Mouse (Mus musculus): Measurements from ENCODE around the gene Prkn. TPM values are rescaled to one million over a fixed set of nuclear protein-coding genes. Genes with fewer than 3 reads are reported as not detected.

Gene Prkn
- polyA plus RNA-seq, 1 experiment from 2014 or later: 2.8 TPM

DNA sequence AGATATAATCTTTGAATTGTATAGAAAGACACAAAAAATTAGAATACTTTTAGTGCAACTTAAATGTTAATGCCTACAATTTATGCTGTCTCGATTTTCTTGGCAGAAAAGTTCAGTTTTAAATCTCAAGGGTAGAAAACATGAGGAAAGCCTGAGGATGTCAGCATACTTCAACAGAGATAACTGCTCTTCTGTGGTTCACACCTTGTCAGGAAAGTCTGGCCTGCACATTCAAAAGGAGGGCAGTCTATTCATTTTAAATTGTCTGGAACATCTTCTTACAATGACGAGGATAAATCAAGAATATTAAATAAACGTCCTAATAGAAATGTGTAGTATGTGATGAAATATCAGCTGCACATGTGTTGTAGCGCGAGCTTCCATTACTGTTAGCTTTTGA, 38.8 kb downstream of the Prkn start:
- Histone ChIP-seq H3K27me3 (ENCODE audit: insufficient read depth, low read length) (no peaks in the 10 kb centered on the region), H3K36me3 (ENCODE audit: insufficient read depth, low read length) (no peaks in the 10 kb centered on the region), H3K9ac (replicated peaks; ENCODE audit: low read length) (no peak overlapping the region), H3K4me1 (ENCODE audit: insufficient read depth, low read length) (no peaks in the 10 kb centered on the region), H3K4me3 (ENCODE audit: low read length) (no peak overlapping the region), H3K4me2 (replicated peaks; ENCODE audit: low read depth, low read length) (no peak overlapping the region), H3K27ac (ENCODE audit: low read length) (no peak overlapping the region), H3K9me3 (ENCODE audit: low read length) (no peaks in the 10 kb centered on the region)
- 77% methylated on average over 5 of the region's 5 CpGs for WGBS
- ATAC-seq (ENCODE audit: low FRiP score, low TSS enrichment): no peak

- ATAC-seq (ENCODE audit: low FRiP score, low TSS enrichment): no peak
- Histone ChIP-seq H3K9ac (replicated peaks; ENCODE audit: low read length) (no peak overlapping the region), H3K4me3 (ENCODE audit: low read length) (no peak overlapping the region), H3K9me3 (ENCODE audit: low read length) (no peaks in the 10 kb centered on the region), H3K36me3 (ENCODE audit: insufficient read depth, low read length) (no peaks in the 10 kb centered on the region), H3K4me1 (ENCODE audit: insufficient read depth, low read length) (no peaks in the 10 kb centered on the region), H3K27me3 (ENCODE audit: insufficient read depth, low read length) (no peaks in the 10 kb centered on the region), H3K27ac (ENCODE audit: low read length) (no peak overlapping the region), H3K4me2 (replicated peaks; ENCODE audit: low read depth, low read length) (no peak overlapping the region)
- WGBS: 86% methylated on average over 1 of the region's 1 CpGs
Observed at GRCm38 (mm10) chr17:10882260-10882659, 42.1 kb downstream of the Prkn start.

GRCm38 (mm10) chr17:10887924-10888323, 47.7 kb downstream of the Prkn start:
- Histone ChIP-seq H3K9ac (replicated peaks; ENCODE audit: low read length) (no peak overlapping the region), H3K4me1 (ENCODE audit: insufficient read depth, low read length) (no peaks in the 10 kb centered on the region), H3K27ac (ENCODE audit: low read length) (no peak overlapping the region), H3K4me2 (replicated peaks; ENCODE audit: low read depth, low read length) (no peak overlapping the region), H3K27me3 (ENCODE audit: insufficient read depth, low read length) (no peaks in the 10 kb centered on the region), H3K36me3 (ENCODE audit: insufficient read depth, low read length) (no peaks in the 10 kb centered on the region), H3K9me3 (ENCODE audit: low read length) (no peaks in the 10 kb centered on the region), H3K4me3 (ENCODE audit: low read length) (no peak overlapping the region)
- 33% methylated on average over 4 of the region's 4 CpGs for WGBS
- no peak for ATAC-seq (ENCODE audit: low FRiP score, low TSS enrichment)

GRCm38 (mm10) chr17:10901686-10902228, 61.6 kb downstream of the Prkn start:
- no peaks in the 10 kb centered on the region for H3K4me1 ChIP-seq (ENCODE audit: insufficient read depth, low read length)
- H3K27ac ChIP-seq (ENCODE audit: low read length): no peak overlapping the region
- H3K36me3 ChIP-seq (ENCODE audit: insufficient read depth, low read length): no peaks in the 10 kb centered on the region
- H3K4me3 ChIP-seq (ENCODE audit: low read length): no peak overlapping the region
- no peaks in the 10 kb centered on the region for H3K27me3 ChIP-seq (ENCODE audit: insufficient read depth, low read length)
- H3K9me3 ChIP-seq (ENCODE audit: low read length): no peaks in the 10 kb centered on the region
- H3K4me2 ChIP-seq (replicated peaks; ENCODE audit: low read depth, low read length): no peak overlapping the region
- 80% methylated on average over 3 of the region's 3 CpGs for whole genome bisulfite sequencing
- ATAC-seq (ENCODE audit: low FRiP score, low TSS enrichment): no peak
- no peak overlapping the region for H3K9ac ChIP-seq (replicated peaks; ENCODE audit: low read length)

DNA sequence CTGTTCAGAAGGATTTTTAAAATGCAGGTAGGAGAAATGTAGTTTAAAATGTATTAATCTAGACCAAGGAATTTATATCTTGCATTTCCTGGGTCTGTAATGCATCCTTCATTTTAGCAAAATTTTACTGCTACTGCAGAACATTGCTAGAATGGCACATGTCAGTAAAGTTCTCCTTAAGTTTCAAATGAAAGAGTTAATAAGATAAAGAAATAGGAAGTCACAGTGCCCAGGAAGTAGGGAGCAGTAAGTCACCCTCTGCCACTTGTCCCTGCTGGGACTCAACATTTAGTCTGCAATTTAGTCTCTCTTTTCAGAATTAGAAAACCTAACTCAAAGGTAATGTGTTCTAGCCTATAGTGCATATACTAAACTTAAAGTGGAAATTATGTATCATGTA, 96.5 kb downstream of the Prkn start:
- no peak for ATAC-seq (ENCODE audit: low FRiP score, low TSS enrichment)
- Histone ChIP-seq H3K27ac (ENCODE audit: low read length) (no peak overlapping the region), H3K27me3 (ENCODE audit: insufficient read depth, low read length) (no peaks in the 10 kb centered on the region), H3K4me3 (ENCODE audit: low read length) (no peak overlapping the region), H3K4me1 (ENCODE audit: insufficient read depth, low read length) (no peaks in the 10 kb centered on the region), H3K9me3 (ENCODE audit: low read length) (no peaks in the 10 kb centered on the region), H3K9ac (replicated peaks; ENCODE audit: low read length) (no peak overlapping the region), H3K4me2 (replicated peaks; ENCODE audit: low read depth, low read length) (no peak overlapping the region), H3K36me3 (ENCODE audit: insufficient read depth, low read length) (no peaks in the 10 kb centered on the region)

- no peak for ATAC-seq (ENCODE audit: low FRiP score, low TSS enrichment)
- H3K27me3 ChIP-seq (ENCODE audit: insufficient read depth, low read length): no peaks in the 10 kb centered on the region
- H3K4me1 ChIP-seq (ENCODE audit: insufficient read depth, low read length): no peaks in the 10 kb centered on the region
- no peak overlapping the region for H3K27ac ChIP-seq (ENCODE audit: low read length)
- no peak overlapping the region for H3K9ac ChIP-seq (replicated peaks; ENCODE audit: low read length)
- H3K9me3 ChIP-seq (ENCODE audit: low read length): no peaks in the 10 kb centered on the region
- no peaks in the 10 kb centered on the region for H3K36me3 ChIP-seq (ENCODE audit: insufficient read depth, low read length)
- H3K4me3 ChIP-seq (ENCODE audit: low read length): no peak overlapping the region
- 45% methylated on average over 8 of the region's 8 CpGs for WGBS
- no peak overlapping the region for H3K4me2 ChIP-seq (replicated peaks; ENCODE audit: low read depth, low read length)
Observed at GRCm38 (mm10) chr17:10937844-10938243, 97.7 kb downstream of the Prkn start.

GRCm38 (mm10) chr17:10938755-10939154, 98.6 kb downstream of the Prkn start:
- ATAC-seq (ENCODE audit: low FRiP score, low TSS enrichment): no peak
- H3K9ac ChIP-seq (replicated peaks; ENCODE audit: low read length): no peak overlapping the region
- no peak overlapping the region for H3K4me3 ChIP-seq (ENCODE audit: low read length)
- H3K36me3 ChIP-seq (ENCODE audit: insufficient read depth, low read length): no peaks in the 10 kb centered on the region
- H3K4me2 ChIP-seq (replicated peaks; ENCODE audit: low read depth, low read length): no peak overlapping the region
- no peaks in the 10 kb centered on the region for H3K27me3 ChIP-seq (ENCODE audit: insufficient read depth, low read length)
- 62% methylated on average over 1 of the region's 1 CpGs for WGBS
- H3K9me3 ChIP-seq (ENCODE audit: low read length): no peaks in the 10 kb centered on the region
- H3K4me1 ChIP-seq (ENCODE audit: insufficient read depth, low read length): no peaks in the 10 kb centered on the region
- H3K27ac ChIP-seq (ENCODE audit: low read length): no peak overlapping the region

DNA sequence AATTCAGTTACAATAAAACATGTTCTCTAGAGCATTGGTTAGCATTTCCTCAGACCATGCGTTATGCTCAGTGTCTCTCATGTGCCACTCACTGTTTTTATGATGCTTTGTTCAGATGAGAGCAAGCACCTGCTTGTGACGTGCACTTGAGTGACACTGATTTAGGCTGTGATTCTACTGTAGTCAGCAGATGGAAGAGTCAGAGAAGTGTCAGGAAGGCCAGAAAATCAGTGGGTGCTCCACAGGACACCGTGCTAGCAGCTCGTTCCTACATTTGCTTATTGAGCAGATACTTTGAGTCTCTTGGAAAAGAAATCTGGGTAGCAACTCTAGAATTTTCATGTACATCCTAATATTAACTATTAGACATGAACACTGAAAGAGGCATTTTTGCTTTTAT, 106.4 kb downstream of the Prkn start:
- no peak overlapping the region for H3K9ac ChIP-seq (replicated peaks; ENCODE audit: low read length)
- H3K4me2 ChIP-seq (replicated peaks; ENCODE audit: low read depth, low read length): no peak overlapping the region
- no peaks in the 10 kb centered on the region for H3K9me3 ChIP-seq (ENCODE audit: low read length)
- WGBS: 85% methylated on average over 4 of the region's 4 CpGs
- no peak overlapping the region for H3K27ac ChIP-seq (ENCODE audit: low read length)
- H3K36me3 ChIP-seq (ENCODE audit: insufficient read depth, low read length): no peaks in the 10 kb centered on the region
- H3K27me3 ChIP-seq (ENCODE audit: insufficient read depth, low read length): no peaks in the 10 kb centered on the region
- no peak for ATAC-seq (ENCODE audit: low FRiP score, low TSS enrichment)
- no peak overlapping the region for H3K4me3 ChIP-seq (ENCODE audit: low read length)
- no peaks in the 10 kb centered on the region for H3K4me1 ChIP-seq (ENCODE audit: insufficient read depth, low read length)

DNA sequence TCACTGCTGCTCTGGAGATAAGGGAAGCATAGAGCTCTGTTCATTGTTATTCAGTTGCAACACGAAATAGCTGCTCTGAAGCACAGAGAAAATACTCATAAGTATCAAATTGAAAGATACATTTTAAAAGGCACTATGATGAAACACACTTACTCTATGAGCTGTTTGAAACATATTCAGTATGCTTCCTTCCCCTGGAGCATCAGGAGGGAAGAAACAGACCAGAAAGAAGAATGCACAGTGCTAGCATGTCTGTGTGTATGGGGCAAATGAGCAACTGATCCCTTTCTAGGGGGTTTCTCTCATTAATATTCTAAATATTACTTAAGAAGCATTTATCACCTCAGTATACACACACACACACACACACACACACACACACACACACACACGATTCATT, 107.4 kb downstream of the Prkn start:
- H3K4me1 ChIP-seq (ENCODE audit: insufficient read depth, low read length): no peaks in the 10 kb centered on the region
- no peak for ATAC-seq (ENCODE audit: low FRiP score, low TSS enrichment)
- no peak overlapping the region for H3K4me2 ChIP-seq (replicated peaks; ENCODE audit: low read depth, low read length)
- no peaks in the 10 kb centered on the region for H3K27me3 ChIP-seq (ENCODE audit: insufficient read depth, low read length)
- H3K27ac ChIP-seq (ENCODE audit: low read length): no peak overlapping the region
- H3K9ac ChIP-seq (replicated peaks; ENCODE audit: low read length): no peak overlapping the region
- H3K9me3 ChIP-seq (ENCODE audit: low read length): no peaks in the 10 kb centered on the region
- 85% methylated on average over 2 of the region's 2 CpGs for WGBS
- no peak overlapping the region for H3K4me3 ChIP-seq (ENCODE audit: low read length)
- H3K36me3 ChIP-seq (ENCODE audit: insufficient read depth, low read length): no peaks in the 10 kb centered on the region

GRCm38 (mm10) chr17:10959066-10959864, 119.1 kb downstream of the Prkn start:
- no peak overlapping the region for H3K4me3 ChIP-seq (ENCODE audit: low read length)
- H3K27me3 ChIP-seq (ENCODE audit: insufficient read depth, low read length): no peaks in the 10 kb centered on the region
- ATAC-seq (ENCODE audit: low FRiP score, low TSS enrichment): no peak
- H3K9me3 ChIP-seq (ENCODE audit: low read length): no peaks in the 10 kb centered on the region
- H3K4me2 ChIP-seq (replicated peaks; ENCODE audit: low read depth, low read length): no peak overlapping the region
- no peaks in the 10 kb centered on the region for H3K36me3 ChIP-seq (ENCODE audit: insufficient read depth, low read length)
- no peak overlapping the region for H3K27ac ChIP-seq (ENCODE audit: low read length)
- 32% methylated on average over 10 of the region's 10 CpGs for WGBS
- H3K9ac ChIP-seq (replicated peaks; ENCODE audit: low read length): no peak overlapping the region
- no peaks in the 10 kb centered on the region for H3K4me1 ChIP-seq (ENCODE audit: insufficient read depth, low read length)

Data from kidney, embryonic 16.5 days (tissue).